29 mouse cellular contexts compared by ENCODE assay signal in the genomic region with DNA sequence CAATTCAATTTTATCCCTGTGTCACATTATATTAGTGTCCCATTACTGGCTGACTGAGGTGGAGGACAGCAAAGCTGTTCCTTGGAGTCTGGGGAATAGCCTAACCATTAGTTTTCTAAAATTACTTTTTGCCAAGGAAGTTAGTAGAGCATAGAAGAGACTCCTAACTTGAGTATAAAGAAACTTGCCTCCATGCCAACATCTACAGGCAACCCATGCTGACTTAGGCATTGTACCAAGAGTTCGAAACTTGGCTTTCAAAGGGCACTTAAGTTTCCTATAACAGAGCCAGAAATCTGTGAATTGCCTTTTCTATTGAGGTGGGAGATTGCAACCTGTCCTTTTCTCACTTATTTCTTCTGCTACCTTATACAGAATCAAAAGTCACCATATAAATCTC.
DNase-seq lines count a peak whose midpoint lies in the region; ATAC-seq and TF ChIP-seq lines count a peak whose summit lies in the region.
"Had no signal": no experiment of that assay in that cellular context is flagged by ENCODE, and none has a peak within 500 bp of the region (broad histone marks: within the 10 kb centered on the region; RNA-seq: fewer than 3 reads in every experiment).

No protein-coding gene starts in this region.

- H3K36me3 ChIP-seq in hindbrain, postnatal 0 days (ENCODE audit: insufficient read depth, low read length), result no peaks in the 10 kb centered on the region; the same call in 1 of the 2 replicates
- no peaks in the 10 kb centered on the region for H3K36me3 ChIP-seq in hindbrain, embryonic 11.5 days (ENCODE audit: control insufficient read depth, insufficient read depth, low read length)
- peaks cover 6% of the 10 kb centered on the region; the same call in 1 of the 2 replicates for H3K36me3 ChIP-seq in midbrain, postnatal 0 days (ENCODE audit: insufficient read depth, low read length)
- H3K36me3 ChIP-seq in midbrain, embryonic 14.5 days (ENCODE audit: control insufficient read depth, insufficient read depth, low read length), result peaks cover 6% of the 10 kb centered on the region; the same call in 1 of the 2 replicates
- H3K36me3 ChIP-seq in limb, embryonic 15.5 days, result no peaks in the 10 kb centered on the region
- H3K36me3 ChIP-seq: embryonic facial prominence, embryonic 12.5 days; forebrain, embryonic 10.5 days; G1E; heart, embryonic 10.5 days; heart, embryonic 13.5 days; hindbrain, embryonic 12.5 days; intestine, embryonic 15.5 days had no signal

- H3K4me3 ChIP-seq in hindbrain, postnatal 0 days (ENCODE audit: low read length), result no peak overlapping the region
- no peak overlapping the region for H3K4me3 ChIP-seq in hindbrain, embryonic 11.5 days (ENCODE audit: low read depth, low read length)
- H3K4me3 ChIP-seq in midbrain, postnatal 0 days (ENCODE audit: low read depth, low read length), result no peak overlapping the region
- no peak overlapping the region for H3K4me3 ChIP-seq in midbrain, embryonic 14.5 days (replicated peaks; ENCODE audit: low read depth, low read length)
- no peak overlapping the region for H3K4me3 ChIP-seq in limb, embryonic 15.5 days
- H3K4me3 ChIP-seq: embryonic facial prominence, embryonic 12.5 days; erythroblast, embryonic 14.5 days; forebrain, embryonic 10.5 days; forebrain, embryonic 13.5 days; heart, embryonic 10.5 days; heart, embryonic 13.5 days; hindbrain, embryonic 12.5 days; hindbrain, embryonic 15.5 days; intestine, embryonic 15.5 days had no signal

- ATAC-seq in hindbrain, postnatal 0 days, result no peak
- no peak for ATAC-seq in hindbrain, embryonic 11.5 days (ENCODE audit: low FRiP score)
- ATAC-seq in midbrain, postnatal 0 days (ENCODE audit: low FRiP score), result no peak
- ATAC-seq in midbrain, embryonic 14.5 days (ENCODE audit: low FRiP score, low TSS enrichment), result no peak
- ATAC-seq in limb, embryonic 15.5 days (ENCODE audit: insufficient number of reproducible peaks, low FRiP score, low TSS enrichment, low read depth), result peak; percentile 65; the same call in 1 of the 2 replicates
- ATAC-seq: activated CD4-positive, CD25-positive, alpha-beta regulatory T cell, adult 4 months; forebrain, embryonic 13.5 days; forebrain, embryonic 16.5 days; intestine, embryonic 15.5 days had no signal

- H3K4me1 ChIP-seq in hindbrain, postnatal 0 days (ENCODE audit: insufficient read depth, low read length), result no peaks in the 10 kb centered on the region
- H3K4me1 ChIP-seq in hindbrain, embryonic 11.5 days (replicated peaks; ENCODE audit: control insufficient read depth, insufficient read depth, low read length), result no peaks in the 10 kb centered on the region
- no peaks in the 10 kb centered on the region for H3K4me1 ChIP-seq in midbrain, postnatal 0 days (ENCODE audit: insufficient read depth, low read length)
- H3K4me1 ChIP-seq in midbrain, embryonic 14.5 days (ENCODE audit: control insufficient read depth, insufficient read depth, low read length), result no peaks in the 10 kb centered on the region
- H3K4me1 ChIP-seq in limb, embryonic 15.5 days, result peaks cover 4% of the 10 kb centered on the region; the same call in 1 of the 2 replicates
- H3K4me1 ChIP-seq: embryonic facial prominence, embryonic 12.5 days; forebrain, embryonic 13.5 days; heart, embryonic 10.5 days; hindbrain, embryonic 12.5 days; hindbrain, embryonic 15.5 days; intestine, embryonic 15.5 days had no signal

- no peaks in the 10 kb centered on the region for H3K27me3 ChIP-seq in hindbrain, postnatal 0 days (ENCODE audit: insufficient read depth, low read length)
- H3K27me3 ChIP-seq in hindbrain, embryonic 11.5 days (ENCODE audit: control insufficient read depth, insufficient read depth, low read length), result no peaks in the 10 kb centered on the region; the same call in 1 of the 2 replicates
- no peaks in the 10 kb centered on the region for H3K27me3 ChIP-seq in midbrain, postnatal 0 days (ENCODE audit: insufficient read depth, low read length)
- H3K27me3 ChIP-seq in midbrain, embryonic 14.5 days (ENCODE audit: control insufficient read depth, insufficient read depth, low read length), result no peaks in the 10 kb centered on the region
- H3K27me3 ChIP-seq in limb, embryonic 15.5 days, result no peaks in the 10 kb centered on the region
- H3K27me3 ChIP-seq: CH12.LX; embryonic facial prominence, embryonic 12.5 days; forebrain, embryonic 13.5 days; heart, embryonic 13.5 days; hindbrain, embryonic 12.5 days; hindbrain, embryonic 15.5 days; intestine, embryonic 15.5 days had no signal

- no peak for TF ChIP-seq CTCF in hindbrain, postnatal 0 days (IDR thresholded peaks at IDR 0.05; ENCODE audit: low read depth)
- TF ChIP-seq CTCF in midbrain, postnatal 0 days (IDR thresholded peaks at IDR 0.05), result no peak

- WGBS in hindbrain, postnatal 0 days, result 66% methylated on average over 1 of the region's 1 CpGs
- 91% methylated on average over 1 of the region's 1 CpGs for WGBS in hindbrain, embryonic 11.5 days
- WGBS in midbrain, postnatal 0 days, result 84% methylated on average over 1 of the region's 1 CpGs
- 88% methylated on average over 1 of the region's 1 CpGs for WGBS in midbrain, embryonic 14.5 days
- WGBS in limb, embryonic 15.5 days, result 65% methylated on average over 1 of the region's 1 CpGs

- H3K9me3 ChIP-seq in hindbrain, postnatal 0 days (ENCODE audit: low read length), result no peaks in the 10 kb centered on the region
- H3K9me3 ChIP-seq in hindbrain, embryonic 11.5 days (ENCODE audit: control insufficient read depth, low read length), result no peaks in the 10 kb centered on the region
- H3K9me3 ChIP-seq in midbrain, postnatal 0 days (ENCODE audit: low read length), result no peaks in the 10 kb centered on the region
- H3K9me3 ChIP-seq in midbrain, embryonic 14.5 days (ENCODE audit: control insufficient read depth, low read length), result no peaks in the 10 kb centered on the region
- H3K9me3 ChIP-seq in limb, embryonic 15.5 days, result no peaks in the 10 kb centered on the region
- H3K9me3 ChIP-seq: embryonic facial prominence, embryonic 12.5 days; forebrain, embryonic 10.5 days; forebrain, embryonic 13.5 days; G1E; heart, embryonic 10.5 days; heart, embryonic 13.5 days; hindbrain, embryonic 12.5 days; hindbrain, embryonic 15.5 days; intestine, embryonic 15.5 days had no signal

- DNase-seq in hindbrain, postnatal 0 days (ENCODE audit: low spot score), result peak; percentile 48
- no peak for DNase-seq in hindbrain, embryonic 11.5 days (ENCODE audit: low spot score)
- DNase-seq in midbrain, postnatal 0 days (ENCODE audit: low spot score), result peak; percentile 49
- no peak for DNase-seq in midbrain, embryonic 14.5 days
- DNase-seq in NIH3T3 (ENCODE audit: low read depth), result peak; percentile 85
- DNase-seq in urinary bladder, adult 18-20 months (ENCODE audit: low spot score in 2 of 2), result no peak
- no peak for DNase-seq in left cerebral cortex, adult 8-10 months (ENCODE audit: low spot score in 2 of 2)
- DNase-seq: adrenal gland, postnatal 10 days; adrenal gland, postnatal 36 days; cerebellum, adult 18-20 months; cerebellum, adult 9-10 months; cerebellum, postnatal 14 days; gastrocnemius, postnatal 14 days; heart, postnatal 14 days; heart, postnatal 4 days had no signal

- no peak overlapping the region for H3K4me2 ChIP-seq in hindbrain, postnatal 0 days (ENCODE audit: low read depth, low read length)
- H3K4me2 ChIP-seq in hindbrain, embryonic 11.5 days (replicated peaks; ENCODE audit: low read depth, low read length), result no peak overlapping the region
- H3K4me2 ChIP-seq in midbrain, postnatal 0 days (ENCODE audit: low read depth, low read length, poor library complexity, severe bottlenecking), result no peak overlapping the region
- no peak overlapping the region for H3K4me2 ChIP-seq in midbrain, embryonic 14.5 days (ENCODE audit: low read length)
- H3K4me2 ChIP-seq in limb, embryonic 15.5 days, result no peak overlapping the region
- H3K4me2 ChIP-seq: embryonic facial prominence, embryonic 12.5 days; forebrain, embryonic 13.5 days; heart, embryonic 13.5 days; hindbrain, embryonic 12.5 days; hindbrain, embryonic 15.5 days; intestine, embryonic 15.5 days had no signal

- H3K9ac ChIP-seq in hindbrain, postnatal 0 days (replicated peaks; ENCODE audit: low read length), result no peak overlapping the region
- H3K9ac ChIP-seq in hindbrain, embryonic 11.5 days (ENCODE audit: low read depth, low read length), result no peak overlapping the region
- no peak overlapping the region for H3K9ac ChIP-seq in midbrain, postnatal 0 days (replicated peaks; ENCODE audit: low read length, poor library complexity, severe bottlenecking)
- no peak overlapping the region for H3K9ac ChIP-seq in midbrain, embryonic 14.5 days (replicated peaks; ENCODE audit: low read length)
- no peak overlapping the region for H3K9ac ChIP-seq in limb, embryonic 15.5 days
- H3K9ac ChIP-seq: embryonic facial prominence, embryonic 12.5 days; forebrain, embryonic 13.5 days; heart, embryonic 13.5 days; hindbrain, embryonic 12.5 days; hindbrain, embryonic 15.5 days; intestine, embryonic 15.5 days had no signal

- H3K27ac ChIP-seq in hindbrain, postnatal 0 days, result no peak overlapping the region
- no peak overlapping the region for H3K27ac ChIP-seq in hindbrain, embryonic 11.5 days (ENCODE audit: low read depth, low read length)
- no peak overlapping the region for H3K27ac ChIP-seq in midbrain, postnatal 0 days (ENCODE audit: low read depth, low read length)
- no peak overlapping the region for H3K27ac ChIP-seq in midbrain, embryonic 14.5 days (replicated peaks; ENCODE audit: low read depth, low read length)
- no peak overlapping the region; the same call in 1 of the 2 replicates for H3K27ac ChIP-seq in limb, embryonic 15.5 days
- H3K27ac ChIP-seq: embryonic facial prominence, embryonic 12.5 days; forebrain, embryonic 10.5 days; forebrain, embryonic 13.5 days; heart, embryonic 10.5 days; heart, embryonic 13.5 days; hindbrain, embryonic 12.5 days; hindbrain, embryonic 15.5 days; intestine, embryonic 15.5 days had no signal

Comparison
In these comparisons a context has a peak if more than half of its experiments do, and no peak if none do; other contexts are left out.
1. DNase-seq: peak in hindbrain, postnatal 0 days (single experiment), midbrain, postnatal 0 days (single experiment) and NIH3T3 (single experiment); none in hindbrain, embryonic 11.5 days (single experiment), midbrain, embryonic 14.5 days (single experiment), urinary bladder, adult 18-20 months (0 of 2) and left cerebral cortex, adult 8-10 months (0 of 2).